Mouse (Mus musculus): Measurements from ENCODE around the gene Xpnpep2.

Gene Xpnpep2

GRCm38 (mm10) chrX:48170368-48170767, 61.8 kb downstream of the Xpnpep2 start:
- DNase-seq (ENCODE audit: low spot score in 2 of 2): no peak

GRCm38 (mm10) chrX:48181844-48182243, 73.3 kb downstream of the Xpnpep2 start:
- DNase-seq (ENCODE audit: low spot score in 2 of 2): no peak

- no peak for DNase-seq (ENCODE audit: low spot score in 2 of 2)
Measured at GRCm38 (mm10) chrX:48184703-48185102, 76.2 kb downstream of the Xpnpep2 start.

Data from urinary bladder, adult 18-20 months (tissue).